Mouse (Mus musculus) heart, adult 2 months (tissue): ENCODE measurements around the gene Pnpla5.

Experiments used
- CTCF ChIP-seq: fragments of 200-600 bp; IDR thresholded peaks from 2 replicates; pipeline ENCODE4 v1.8.1; 2022; ENCODE audit warnings: antibody characterized with exemption, mild to moderate bottlenecking, moderate library complexity
- EP300 ChIP-seq: fragments of 200-500 bp; IDR thresholded peaks from 2 replicates; pipeline ENCODE4 v1.6.1; 2011; ENCODE audit warnings: low read depth, low read length, control low read depth; ENCODE audit not compliant: insufficient read depth
- POLR2A ChIP-seq: fragments of 200-500 bp; IDR thresholded peaks from 2 replicates; pipeline ENCODE4 v1.6.1; 2011; ENCODE audit warnings: mild to moderate bottlenecking, low read depth, low read length, control low read depth; ENCODE audit not compliant: insufficient read depth

GRCm38 (mm10) chr15:84096051-84096450, 26.9 kb downstream of the Pnpla5 start:
- TF ChIP-seq CTCF (no peak), EP300 (no peak), POLR2A (no peak)
